In the genomic region with DNA sequence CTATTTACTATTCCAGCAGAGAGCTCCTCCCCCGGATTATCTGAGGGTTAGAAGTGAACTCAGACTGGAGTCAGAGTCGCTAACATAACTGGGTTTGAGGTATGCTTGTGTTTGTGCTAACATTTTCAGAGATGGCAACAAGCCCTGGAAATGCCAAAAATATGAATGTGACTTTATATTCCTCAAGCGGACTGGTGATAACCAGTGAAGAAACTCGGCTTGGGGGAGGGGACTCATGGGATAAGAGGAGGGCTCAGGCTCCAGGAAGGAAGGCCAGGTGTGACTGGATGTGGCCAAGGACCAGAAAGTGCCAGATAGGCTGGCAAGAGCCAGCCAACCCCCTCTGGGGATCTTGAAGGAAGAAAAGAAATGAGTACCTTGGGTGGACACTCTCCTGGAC, we compare ENCODE assay signal across 11 mouse cellular contexts. TPM values are rescaled to one million over a fixed set of nuclear protein-coding genes. Genes with fewer than 3 reads are reported as not detected.
DNase-seq lines count a peak whose midpoint lies in the region; ATAC-seq and TF ChIP-seq lines count a peak whose summit lies in the region.
"Had no signal": no experiment of that assay in that cellular context is flagged by ENCODE, and none has a peak within 500 bp of the region (broad histone marks: within the 10 kb centered on the region; RNA-seq: fewer than 3 reads in every experiment).

No protein-coding gene starts in this region.

- H3K9me3 ChIP-seq in kidney, embryonic 15.5 days (replicated peaks), result no peaks in the 10 kb centered on the region
- H3K9me3 ChIP-seq in embryonic facial prominence, embryonic 15.5 days (replicated peaks), result no peaks in the 10 kb centered on the region
- no peaks in the 10 kb centered on the region for H3K9me3 ChIP-seq in midbrain, embryonic 13.5 days
- H3K9me3 ChIP-seq: liver, embryonic 13.5 days had no signal

- ATAC-seq in kidney, embryonic 15.5 days (replicated peaks; ENCODE audit: low FRiP score), result no peak
- no peak for ATAC-seq in embryonic facial prominence, embryonic 15.5 days (ENCODE audit: insufficient number of reproducible peaks, low FRiP score, low TSS enrichment, low read depth)
- no peak for ATAC-seq in midbrain, embryonic 13.5 days
- ATAC-seq: forebrain, embryonic 16.5 days had no signal

- H3K4me3 ChIP-seq in kidney, embryonic 15.5 days (replicated peaks), result no peak overlapping the region
- H3K4me3 ChIP-seq in kidney, adult 2 months (ENCODE audit: insufficient read depth, low read depth, low read length), result no peak overlapping the region
- no peak overlapping the region for H3K4me3 ChIP-seq in embryonic facial prominence, embryonic 15.5 days (replicated peaks)
- H3K4me3 ChIP-seq in midbrain, embryonic 13.5 days (replicated peaks), result no peak overlapping the region
- H3K4me3 ChIP-seq: liver, embryonic 13.5 days had no signal

- 26% methylated on average over 4 of the region's 4 CpGs for WGBS in kidney, embryonic 15.5 days
- 31% methylated on average over 4 of the region's 4 CpGs for WGBS in kidney, adult 2 months
- WGBS in embryonic facial prominence, embryonic 15.5 days, result 16% methylated on average over 4 of the region's 4 CpGs
- WGBS in midbrain, embryonic 13.5 days, result 10% methylated on average over 4 of the region's 4 CpGs

- H3K4me2 ChIP-seq in kidney, embryonic 15.5 days, result no peak overlapping the region
- no peak overlapping the region for H3K4me2 ChIP-seq in embryonic facial prominence, embryonic 15.5 days (replicated peaks)
- H3K4me2 ChIP-seq in midbrain, embryonic 13.5 days (replicated peaks), result no peak overlapping the region
- H3K4me2 ChIP-seq: liver, embryonic 13.5 days had no signal

- H3K27me3 ChIP-seq in kidney, embryonic 15.5 days, result no peaks in the 10 kb centered on the region
- no peaks in the 10 kb centered on the region for H3K27me3 ChIP-seq in kidney, adult 2 months (replicated peaks; ENCODE audit: control insufficient read depth, insufficient read depth, low read length)
- no peaks in the 10 kb centered on the region for H3K27me3 ChIP-seq in embryonic facial prominence, embryonic 15.5 days
- H3K27me3 ChIP-seq in midbrain, embryonic 13.5 days, result no peaks in the 10 kb centered on the region
- H3K27me3 ChIP-seq: liver, embryonic 13.5 days had no signal

- peak overlapping the region; percentile 92 for H3K27ac ChIP-seq in kidney, embryonic 15.5 days
- no peak overlapping the region for H3K27ac ChIP-seq in kidney, adult 2 months (ENCODE audit: insufficient read depth, low read depth, low read length)
- H3K27ac ChIP-seq in embryonic facial prominence, embryonic 15.5 days (replicated peaks), result peak overlapping the region; percentile 60; the same call in 1 of the 2 replicates
- H3K27ac ChIP-seq in midbrain, embryonic 13.5 days, result peak overlapping the region; percentile 67; the same call in 1 of the 2 replicates
- H3K27ac ChIP-seq: liver, embryonic 13.5 days had no signal

- TF ChIP-seq POLR2A in kidney, adult 2 months (IDR thresholded peaks at IDR 0.05; ENCODE audit: low read depth, low read length), result no peak

- H3K4me1 ChIP-seq in kidney, embryonic 15.5 days, result peaks cover 99% of the 10 kb centered on the region
- peaks cover 41% of the 10 kb centered on the region for H3K4me1 ChIP-seq in kidney, adult 2 months (ENCODE audit: control insufficient read depth, insufficient read depth, low read length)
- H3K4me1 ChIP-seq in embryonic facial prominence, embryonic 15.5 days, result peaks cover 90% of the 10 kb centered on the region
- peaks cover 59% of the 10 kb centered on the region for H3K4me1 ChIP-seq in midbrain, embryonic 13.5 days (replicated peaks)

- H3K36me3 ChIP-seq in kidney, embryonic 15.5 days, result peaks cover 35% of the 10 kb centered on the region
- H3K36me3 ChIP-seq in kidney, adult 2 months (ENCODE audit: control insufficient read depth, insufficient read depth, low read length), result no peaks in the 10 kb centered on the region
- H3K36me3 ChIP-seq in embryonic facial prominence, embryonic 15.5 days, result peaks cover 31% of the 10 kb centered on the region
- peaks cover 57% of the 10 kb centered on the region for H3K36me3 ChIP-seq in midbrain, embryonic 13.5 days

- intact Hi-C loops in left cerebral cortex, postnatal 10 days (cut with DNase I), result no loop called here

- DNase-seq in kidney, adult 2 months, result no peak
- DNase-seq in adipocyte (ENCODE audit: low spot score), result peak; percentile 70
- DNase-seq in left cerebral cortex, postnatal 10 days (ENCODE audit: extremely low spot score in 1 of 2, low spot score in 2 of 2), result no peak
- no peak for DNase-seq in frontal cortex, postnatal 14 days (ENCODE audit: low spot score in 2 of 2)
- DNase-seq in adrenal gland, adult 18-20 months (ENCODE audit: low spot score in 2 of 2), result no peak
- DNase-seq: heart, adult 18-20 months; liver, embryonic 13.5 days had no signal

- H3K9ac ChIP-seq in kidney, embryonic 15.5 days, result no peak overlapping the region
- H3K9ac ChIP-seq in embryonic facial prominence, embryonic 15.5 days, result no peak overlapping the region
- 0 out of 2 replicates have a peak overlapping the region, but pooled peaks have one; percentile 23 for H3K9ac ChIP-seq in midbrain, embryonic 13.5 days (replicated peaks)
- H3K9ac ChIP-seq: liver, embryonic 13.5 days had no signal

- TF ChIP-seq CTCF in kidney, adult 2 months (conservative IDR thresholded peaks at IDR 0.05; ENCODE audit: insufficient read depth, insufficient read length, low read depth, low read length), result no peak

RNA-seq across cellular contexts. Expression of a gene that starts 19.7 kb away (rescaled TPM):
- polyA plus RNA-seq in kidney, embryonic 15.5 days (2015; fragmentation: Nextera tagmentation; extraction: Ambion mirVana), result 24.6 and 28.7 TPM in 2 replicates
- 41.3 and 43.6 TPM in 2 replicates for polyA plus RNA-seq in kidney, adult 2 months (2012; rRNA removed)
- 20.7 and 21.7 TPM in 2 replicates for polyA plus RNA-seq in embryonic facial prominence, embryonic 15.5 days (2015; fragmentation: Nextera tagmentation; extraction: Ambion mirVana)
- 27.7 and 33.0 TPM in 2 replicates for polyA plus RNA-seq in midbrain, embryonic 13.5 days (2015; fragmentation: Nextera tagmentation; extraction: Ambion mirVana)
- total RNA-seq in left cerebral cortex, postnatal 10 days (2021), result 100 to 1,000 TPM; 101 to 108 TPM
- total RNA-seq in adrenal gland, adult 18-20 months (2021), result 10 to 100 TPM; 46.5 to 56.8 TPM
